Mouse (Mus musculus) CD4-positive, CD25-positive, alpha-beta regulatory T cell, adult 4 months (primary cell): ENCODE data around the gene Gm5591. TPM values are rescaled to one million over a fixed set of nuclear protein-coding genes. Genes with fewer than 3 reads are reported as not detected.
"Not testable (repeated sequence)": the region's sequence is repeated elsewhere in the genome, so short reads cannot be mapped to it uniquely, and the experiment has no call there.

ENCODE experiments used
- ATAC-seq: one replicate; pipeline ENCODE4 v1.8.0; 2017
- polyA plus RNA-seq, 2 experiments: library from polyadenylated mRNA; unstranded; fragments of 100-300 nt; shearing (Covaris generic); gene quantifications; one replicate each; pipeline ENCODE4 v1.2.1; 2017

The Gm5591 gene
- not detected for polyA plus RNA-seq

DNA sequence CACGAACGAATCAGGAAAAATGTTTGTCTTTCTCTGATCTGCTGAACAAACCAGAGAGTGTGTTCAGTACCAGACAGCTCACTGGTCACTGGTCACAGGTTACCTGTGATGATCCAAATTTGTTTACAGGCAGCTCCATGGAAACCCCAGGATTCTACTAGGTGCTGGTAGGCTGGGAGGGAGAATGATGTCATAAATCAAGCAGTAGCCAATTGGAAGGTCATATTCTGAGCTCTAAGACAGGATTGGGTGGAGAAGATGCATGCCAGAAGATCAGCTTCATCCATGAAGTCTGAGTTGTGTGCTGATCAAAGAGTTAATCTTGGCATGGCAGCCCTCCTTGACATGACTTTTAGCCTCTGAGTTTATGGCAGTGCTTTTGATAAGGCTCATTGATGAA is at the start of gene Gm5591:
Gene Gm5591, minus strand, starts transcription at position 101 of the 400 bp plus-strand sequence.
- ATAC-seq: not testable (repeated sequence)

GRCm38 (mm10) chr7:38488468-38488867 is 39.5 kb downstream of the Gm5591 start:
- not testable (repeated sequence) for ATAC-seq
